Mouse (Mus musculus) myocyte (in vitro differentiated cells): ENCODE measurements around the gene Mgmt.

Experiments
- E2F4 ChIP-seq: IDR thresholded peaks from one replicate; pipeline ENCODE4 v1.6.1; 2011; ENCODE audit warnings: mild to moderate bottlenecking, control low read depth, moderate library complexity; ENCODE audit not compliant: insufficient read depth
- MYOD1 ChIP-seq, 3 experiments: IDR thresholded peaks; one replicate each; pipeline ENCODE4 v1.6.1; 2011; ENCODE audit warnings: control low read depth in 2 of 3, low read depth in 2 of 3, mild to moderate bottlenecking in 2 of 3, moderate library complexity in 1 of 3; ENCODE audit not compliant: insufficient read length in 2 of 3, control insufficient read depth in 1 of 3
- MYOG ChIP-seq, 3 experiments: IDR thresholded peaks; one replicate each; pipeline ENCODE4 v1.6.1; 2011; ENCODE audit warnings: control low read depth in 2 of 3, low read depth in 2 of 3, mild to moderate bottlenecking in 2 of 3; ENCODE audit not compliant: insufficient read length in 2 of 3, control insufficient read depth in 1 of 3, insufficient read depth in 1 of 3
- POLR2A ChIP-seq: IDR thresholded peaks from one replicate; pipeline ENCODE4 v1.6.1; 2011; ENCODE audit warnings: low read depth, mild to moderate bottlenecking, control low read depth, moderate library complexity; ENCODE audit not compliant: insufficient read length
- TCF12 ChIP-seq: IDR thresholded peaks from one replicate; pipeline ENCODE4 v1.6.1; 2011; ENCODE audit warnings: mild to moderate bottlenecking, control low read depth; ENCODE audit not compliant: poor library complexity, insufficient read depth, severe bottlenecking
- USF1 ChIP-seq: IDR thresholded peaks from one replicate; pipeline ENCODE4 v1.6.1; 2011; ENCODE audit warnings: low read depth, mild to moderate bottlenecking, control low read depth, moderate library complexity

DNA sequence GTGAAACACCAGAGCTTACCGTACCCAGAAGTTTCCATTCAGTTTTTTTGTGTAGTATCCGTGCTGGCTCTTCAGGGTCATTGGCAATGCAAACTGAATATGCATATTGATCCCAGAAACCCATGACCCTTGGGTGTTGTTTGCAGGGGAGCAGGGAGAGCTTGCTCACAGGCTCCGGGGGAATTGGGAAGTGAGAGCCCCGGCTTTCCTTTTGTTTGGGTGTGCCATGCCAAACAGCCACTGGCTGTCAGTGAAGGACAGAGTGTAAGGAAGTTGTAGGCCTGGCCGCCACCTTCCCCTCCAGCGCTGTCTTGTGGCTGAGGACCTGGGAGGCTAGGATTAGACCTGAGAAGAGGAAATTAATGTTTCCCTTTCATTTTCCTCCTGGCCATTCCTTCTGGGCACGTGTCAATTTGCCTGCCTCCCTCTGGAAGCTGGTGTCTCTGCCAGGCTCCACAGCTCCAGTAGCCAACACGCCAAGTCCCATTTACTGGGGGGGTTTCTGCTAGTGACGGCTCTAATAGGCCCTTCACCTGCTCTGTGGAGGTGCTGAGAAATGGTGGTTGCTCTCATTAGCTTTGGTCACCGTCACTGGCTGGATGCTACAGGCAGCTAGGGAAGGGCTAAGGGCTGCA is 144.0 kb downstream of the Mgmt start:
- TF ChIP-seq POLR2A = no peak
- TF ChIP-seq E2F4 = no peak
- TF ChIP-seq MYOD1 (IDR thresholded peaks at IDR 0.05; ENCODE audit: control insufficient read depth in 1 of 3, insufficient read length in 2 of 3, low read depth in 2 of 3) = no peak
- TF ChIP-seq USF1 = no peak
- no peak for TF ChIP-seq TCF12
- TF ChIP-seq MYOG (IDR thresholded peaks at IDR 0.05; ENCODE audit: control insufficient read depth in 1 of 3, insufficient read depth in 1 of 3, insufficient read length in 2 of 3, low read depth in 2 of 3) = no peak
